Mouse (Mus musculus) ovary, adult 18-20 months (tissue): ENCODE results near the gene Cpn1.

Source experiments
- DNase-seq: peaks from one replicate; pipeline ENCODE4 v3.0.0; 2022; ENCODE audit warnings: low spot score, mixed read lengths

Gene Cpn1

GRCm38 (mm10) chr19:43912775-43913486, 73.4 kb downstream of the Cpn1 start:
- DNase-seq = no peak

- no peak for DNase-seq
Observed at GRCm38 (mm10) chr19:43906492-43906891, 79.9 kb downstream of the Cpn1 start.
